Mouse (Mus musculus): ENCODE results near the gene Fcna.

Gene Fcna

GRCm38 (mm10) chr2:25576965-25577891 lies 50.6 kb downstream of the Fcna start:
- DNase-seq: no peak

DNA sequence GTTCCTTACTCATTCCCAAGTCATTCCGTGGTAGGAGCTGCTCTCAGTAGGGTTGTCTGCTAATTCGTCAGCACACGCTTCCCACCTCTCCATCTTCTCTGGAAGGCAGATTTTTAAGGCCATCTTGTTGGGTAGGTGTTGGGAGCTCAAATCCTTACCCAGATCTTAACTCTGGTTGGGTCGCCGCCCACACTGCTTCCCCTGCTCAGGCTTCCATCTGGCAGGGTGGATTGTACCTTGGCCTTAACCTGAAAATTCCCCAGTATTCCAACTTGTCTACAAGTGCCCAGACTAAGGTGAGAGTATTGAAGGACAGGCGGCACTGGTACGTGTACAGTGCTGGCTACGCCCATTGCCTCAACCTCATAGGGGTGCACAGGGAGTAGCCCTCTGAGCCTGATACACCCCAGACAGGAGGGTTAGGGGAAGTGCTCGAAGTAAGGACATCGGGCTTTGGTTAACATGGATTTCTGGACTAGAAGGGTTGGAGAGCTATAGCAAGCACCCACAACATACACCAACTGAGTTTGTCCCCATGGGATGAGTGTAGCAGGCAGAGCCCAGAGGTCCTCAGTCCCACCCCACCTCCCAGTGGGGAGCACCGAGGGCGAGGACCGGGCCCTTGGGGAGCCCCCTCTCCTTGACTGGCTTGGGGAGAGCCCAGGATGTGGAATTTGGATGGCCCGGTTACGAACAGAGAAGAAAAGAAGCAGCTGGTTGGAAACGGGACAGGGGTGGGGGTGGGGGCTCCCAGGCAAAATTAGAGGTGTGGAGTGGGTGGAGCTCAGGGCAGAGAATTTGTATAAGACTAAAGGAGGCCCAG lies 51.6 kb downstream of the Fcna start:
- DNase-seq: no peak

DNA sequence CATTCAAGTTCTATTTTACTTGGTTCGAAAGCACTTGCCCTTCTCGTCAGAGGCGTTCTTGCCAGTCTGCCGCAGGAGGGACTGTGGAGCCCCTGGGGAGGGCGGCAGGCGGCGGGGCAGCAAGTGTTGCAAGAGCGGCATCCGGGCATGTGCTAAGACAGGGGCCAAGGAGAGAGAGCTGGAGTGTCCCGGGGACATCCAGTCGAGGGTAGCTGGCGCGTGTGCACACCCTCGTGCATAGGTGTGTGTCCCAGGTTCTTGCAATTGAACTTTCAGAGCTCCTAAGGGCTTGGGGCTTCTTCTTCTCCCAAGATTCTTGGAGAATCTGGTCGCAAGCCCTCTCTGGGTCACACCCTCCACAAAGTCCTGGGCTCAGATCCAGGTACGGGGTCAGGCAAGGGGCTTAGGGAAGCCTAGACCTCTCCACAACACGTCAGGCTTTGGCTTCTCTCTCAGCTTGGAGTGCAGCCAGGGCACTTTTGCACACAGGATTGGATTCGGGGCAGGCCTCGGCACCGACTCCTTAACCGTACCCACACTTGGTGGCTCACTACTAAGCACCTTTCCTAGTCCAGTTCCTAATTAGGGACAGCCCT lies 52.3 kb downstream of the Fcna start:
- peak; percentile 66 for DNase-seq

Measured in lung, postnatal 10 days (tissue).